Mouse (Mus musculus): ENCODE measurements at regions not wholly inside any gene's neighbourhood (a gene's known extent, or its start where the extent isn't known, plus 50 kb on each side); places are given as distances from the start of the nearest gene placed in this dataset.

GRCm38 (mm10) chr2:128217784-128218467 is 92.1 kb downstream of the Bcl2l11 start:
- Histone ChIP-seq H3K27me3 (no peaks in the 10 kb centered on the region), H3K4me2 (no peak overlapping the region), H3K9me3 (replicated peaks) (no peaks in the 10 kb centered on the region), H3K4me3 (replicated peaks) (no peak overlapping the region), H3K27ac (replicated peaks) (no peak overlapping the region), H3K9ac (no peak overlapping the region), H3K36me3 (replicated peaks) (no peaks in the 10 kb centered on the region), H3K4me1 (replicated peaks) (no peaks in the 10 kb centered on the region)
- WGBS (ENCODE audit: insufficient replicate concordance), result 54% methylated on average over 7 of the region's 7 CpGs
- no peak for ATAC-seq (ENCODE audit: insufficient read depth)

GRCm38 (mm10) chr2:128218961-128219360 is 93.1 kb downstream of the Bcl2l11 start:
- H3K27me3 ChIP-seq, result no peaks in the 10 kb centered on the region
- H3K9me3 ChIP-seq (replicated peaks), result no peaks in the 10 kb centered on the region
- H3K4me1 ChIP-seq (replicated peaks), result no peaks in the 10 kb centered on the region
- no peak overlapping the region for H3K4me2 ChIP-seq
- no peak overlapping the region for H3K4me3 ChIP-seq (replicated peaks)
- no peak overlapping the region for H3K27ac ChIP-seq (replicated peaks)
- ATAC-seq (ENCODE audit: insufficient read depth), result no peak
- WGBS (ENCODE audit: insufficient replicate concordance), result 76% methylated on average over 4 of the region's 4 CpGs
- no peak overlapping the region for H3K9ac ChIP-seq
- H3K36me3 ChIP-seq (replicated peaks), result no peaks in the 10 kb centered on the region

GRCm38 (mm10) chr2:128221055-128221454 is 95.2 kb downstream of the Bcl2l11 start:
- Histone ChIP-seq H3K4me1 (replicated peaks) (no peaks in the 10 kb centered on the region), H3K36me3 (replicated peaks) (no peaks in the 10 kb centered on the region), H3K4me3 (replicated peaks) (no peak overlapping the region), H3K4me2 (no peak overlapping the region), H3K27me3 (no peaks in the 10 kb centered on the region), H3K9ac (no peak overlapping the region), H3K27ac (replicated peaks) (no peak overlapping the region), H3K9me3 (replicated peaks) (no peaks in the 10 kb centered on the region)
- WGBS (ENCODE audit: insufficient replicate concordance), result 14% methylated on average over 1 of the region's 1 CpGs
- no peak for ATAC-seq (ENCODE audit: insufficient read depth)

DNA sequence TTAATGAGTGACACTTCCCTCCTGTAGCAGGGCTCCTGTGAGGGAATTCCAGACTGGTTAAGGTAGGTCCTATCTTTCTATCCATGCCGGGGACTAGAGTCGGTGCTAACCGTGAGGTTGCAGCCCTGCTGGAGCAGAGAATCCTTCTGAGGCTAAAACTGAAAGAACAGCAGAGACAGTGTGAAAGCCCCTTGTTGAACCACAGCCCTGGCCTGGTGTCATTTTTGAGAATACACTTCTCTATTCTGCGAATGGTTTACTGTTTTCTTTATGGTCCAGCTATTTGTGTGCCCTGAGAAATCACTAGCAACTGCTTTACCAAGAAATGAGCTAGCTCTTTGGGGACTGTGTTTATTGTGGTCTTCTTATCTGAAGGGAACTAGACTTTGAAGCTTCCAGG is 95.8 kb downstream of the Bcl2l11 start:
- no peak for ATAC-seq (ENCODE audit: insufficient read depth)
- Histone ChIP-seq H3K4me3 (replicated peaks) (no peak overlapping the region), H3K9me3 (replicated peaks) (no peaks in the 10 kb centered on the region), H3K4me1 (replicated peaks) (no peaks in the 10 kb centered on the region), H3K9ac (no peak overlapping the region), H3K4me2 (no peak overlapping the region), H3K27me3 (no peaks in the 10 kb centered on the region), H3K36me3 (replicated peaks) (no peaks in the 10 kb centered on the region), H3K27ac (replicated peaks) (no peak overlapping the region)
- WGBS (ENCODE audit: insufficient replicate concordance), result 50% methylated on average over 4 of the region's 4 CpGs

DNA sequence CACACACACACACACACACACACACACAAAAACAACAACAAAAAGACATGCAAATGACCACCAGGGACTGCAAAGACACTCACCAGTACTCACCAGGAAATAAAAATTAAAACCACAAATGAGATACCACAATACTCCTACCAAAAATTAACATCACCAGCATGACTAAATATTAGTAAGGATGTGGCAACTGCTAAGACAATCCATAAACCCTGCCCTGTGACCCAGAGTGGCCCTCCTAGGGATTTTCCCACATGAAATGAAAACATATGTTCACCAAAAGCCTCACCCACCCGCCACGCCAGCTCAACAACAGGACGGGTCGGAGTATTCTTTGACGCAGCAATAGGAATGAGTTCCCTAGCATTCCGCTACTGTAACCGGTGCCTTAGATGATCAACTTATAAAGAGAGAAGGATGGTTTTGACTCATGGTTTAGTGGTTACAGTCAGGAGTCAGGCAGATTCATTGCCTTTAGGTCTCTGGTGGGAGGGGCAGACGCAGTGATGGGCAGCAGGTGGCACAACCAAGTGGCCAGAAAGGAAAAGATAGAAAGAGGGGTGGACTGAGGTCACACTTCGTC is 100.7 kb downstream of the Bcl2l11 start:
- Histone ChIP-seq H3K4me3 (replicated peaks) (no peak overlapping the region), H3K27ac (replicated peaks) (no peak overlapping the region), H3K27me3 (no peaks in the 10 kb centered on the region), H3K36me3 (replicated peaks) (no peaks in the 10 kb centered on the region), H3K4me1 (replicated peaks) (no peaks in the 10 kb centered on the region), H3K9me3 (replicated peaks) (no peaks in the 10 kb centered on the region), H3K9ac (no peak overlapping the region), H3K4me2 (no peak overlapping the region)
- ATAC-seq (ENCODE audit: insufficient read depth), result no peak
- WGBS (ENCODE audit: insufficient replicate concordance), result 84% methylated on average over 9 of the region's 9 CpGs

DNA sequence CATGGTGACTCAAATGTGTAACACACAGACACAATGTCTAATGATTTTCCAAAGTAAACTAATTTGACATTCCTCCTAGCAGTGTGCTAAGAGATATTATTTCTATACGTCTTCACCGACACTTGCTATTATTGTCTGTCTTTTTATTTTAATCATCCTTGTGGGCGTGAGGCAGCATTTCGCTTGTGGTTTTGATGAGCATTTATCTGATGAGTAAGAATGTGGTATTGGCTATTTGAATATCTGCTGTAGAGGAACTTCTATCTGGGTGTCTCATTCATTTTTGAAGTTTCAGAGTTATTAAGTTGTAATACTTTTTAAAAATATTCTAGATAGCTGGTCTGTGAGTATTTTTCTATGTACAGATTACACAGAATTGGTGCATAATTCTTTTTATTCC is 103.9 kb downstream of the Bcl2l11 start:
- no peak for ATAC-seq (ENCODE audit: insufficient read depth)
- WGBS (ENCODE audit: insufficient replicate concordance), result 37% methylated on average over 4 of the region's 4 CpGs

GRCm38 (mm10) chr2:128230921-128231320 is 105.1 kb downstream of the Bcl2l11 start:
- H3K9me3 ChIP-seq (replicated peaks), result no peaks in the 10 kb centered on the region
- H3K9ac ChIP-seq, result no peak overlapping the region
- no peak overlapping the region for H3K27ac ChIP-seq (replicated peaks)
- H3K4me2 ChIP-seq, result no peak overlapping the region
- H3K27me3 ChIP-seq, result no peaks in the 10 kb centered on the region
- ATAC-seq (ENCODE audit: insufficient read depth), result no peak
- no peak overlapping the region for H3K4me3 ChIP-seq (replicated peaks)
- no peaks in the 10 kb centered on the region for H3K4me1 ChIP-seq (replicated peaks)
- WGBS (ENCODE audit: insufficient replicate concordance), result 71% methylated on average over 4 of the region's 4 CpGs
- H3K36me3 ChIP-seq (replicated peaks), result no peaks in the 10 kb centered on the region

More for the DNA sequence above, 103.9 kb downstream of the Bcl2l11 start:
- no peak overlapping the region for H3K4me2 ChIP-seq
- no peak overlapping the region for H3K9ac ChIP-seq
- H3K36me3 ChIP-seq (replicated peaks), result no peaks in the 10 kb centered on the region
- H3K27ac ChIP-seq (replicated peaks), result no peak overlapping the region
- H3K4me3 ChIP-seq (replicated peaks), result no peak overlapping the region
- no peaks in the 10 kb centered on the region for H3K27me3 ChIP-seq
- H3K9me3 ChIP-seq (replicated peaks), result no peaks in the 10 kb centered on the region
- H3K4me1 ChIP-seq (replicated peaks), result no peaks in the 10 kb centered on the region

DNA sequence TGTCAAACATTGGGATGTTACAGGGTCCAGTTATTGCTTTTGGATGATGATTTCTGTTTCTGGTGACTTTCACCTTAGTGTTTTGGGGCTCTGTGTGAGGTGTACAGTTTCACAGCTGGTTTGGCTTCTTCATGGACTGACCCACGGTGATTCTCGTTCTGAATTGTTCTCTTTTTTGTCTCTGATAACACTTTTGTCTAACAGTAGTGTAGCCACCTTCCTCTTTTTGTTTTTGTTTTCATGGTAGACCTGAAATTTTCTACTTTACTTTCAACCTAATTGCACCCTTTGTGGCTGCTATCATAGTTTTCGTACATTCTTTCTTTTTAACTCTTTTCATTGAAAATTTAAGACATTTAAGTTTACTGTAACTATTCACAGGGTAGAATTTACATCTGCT is 105.5 kb downstream of the Bcl2l11 start:
- Histone ChIP-seq H3K36me3 (replicated peaks) (no peaks in the 10 kb centered on the region), H3K27me3 (no peaks in the 10 kb centered on the region), H3K9ac (no peak overlapping the region), H3K27ac (replicated peaks) (no peak overlapping the region), H3K4me1 (replicated peaks) (no peaks in the 10 kb centered on the region), H3K4me2 (no peak overlapping the region), H3K9me3 (replicated peaks) (no peaks in the 10 kb centered on the region), H3K4me3 (replicated peaks) (no peak overlapping the region)
- 35% methylated on average over 3 of the region's 3 CpGs for WGBS (ENCODE audit: insufficient replicate concordance)
- ATAC-seq (ENCODE audit: insufficient read depth), result no peak

DNA sequence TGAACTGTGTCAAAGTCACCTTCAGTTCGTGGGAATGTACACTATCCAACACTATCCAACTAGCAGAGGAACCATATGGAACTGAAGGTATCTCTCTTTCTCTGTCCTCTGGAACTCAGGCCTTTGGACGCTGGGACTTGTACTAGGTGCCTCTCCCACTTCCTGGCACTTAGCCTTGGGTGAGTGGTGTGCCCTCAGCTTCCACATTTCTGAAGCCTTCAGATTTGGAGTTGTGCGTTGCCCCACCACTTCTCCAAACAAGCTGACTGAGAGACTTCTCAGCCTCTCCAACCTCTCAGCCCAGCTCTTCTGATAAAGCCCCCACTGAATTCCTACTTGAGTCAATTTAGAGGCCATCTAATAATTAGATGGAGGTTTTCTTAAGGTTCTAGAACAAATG is 106.2 kb downstream of the Bcl2l11 start:
- Histone ChIP-seq H3K27ac (replicated peaks) (no peak overlapping the region), H3K27me3 (no peaks in the 10 kb centered on the region), H3K4me3 (replicated peaks) (no peak overlapping the region), H3K4me2 (no peak overlapping the region), H3K9ac (no peak overlapping the region), H3K36me3 (replicated peaks) (no peaks in the 10 kb centered on the region), H3K9me3 (replicated peaks) (no peaks in the 10 kb centered on the region), H3K4me1 (replicated peaks) (no peaks in the 10 kb centered on the region)
- no peak for ATAC-seq (ENCODE audit: insufficient read depth)
- WGBS (ENCODE audit: insufficient replicate concordance), result 30% methylated on average over 3 of the region's 3 CpGs

GRCm38 (mm10) chr2:128235127-128235526 is 109.3 kb downstream of the Bcl2l11 start:
- Histone ChIP-seq H3K4me3 (replicated peaks) (no peak overlapping the region), H3K36me3 (replicated peaks) (no peaks in the 10 kb centered on the region), H3K27ac (replicated peaks) (no peak overlapping the region), H3K4me2 (no peak overlapping the region), H3K4me1 (replicated peaks) (no peaks in the 10 kb centered on the region), H3K9me3 (replicated peaks) (no peaks in the 10 kb centered on the region), H3K9ac (no peak overlapping the region), H3K27me3 (no peaks in the 10 kb centered on the region)
- WGBS (ENCODE audit: insufficient replicate concordance), result 70% methylated on average over 8 of the region's 8 CpGs
- no peak for ATAC-seq (ENCODE audit: insufficient read depth)

GRCm38 (mm10) chr2:128239451-128239850 is 113.6 kb downstream of the Bcl2l11 start:
- WGBS (ENCODE audit: insufficient replicate concordance), result 70% methylated on average over 4 of the region's 4 CpGs
- no peak overlapping the region for H3K4me2 ChIP-seq
- ATAC-seq (ENCODE audit: insufficient read depth), result no peak
- no peak overlapping the region for H3K27ac ChIP-seq (replicated peaks)
- no peaks in the 10 kb centered on the region for H3K9me3 ChIP-seq (replicated peaks)
- no peak overlapping the region for H3K4me3 ChIP-seq (replicated peaks)
- no peaks in the 10 kb centered on the region for H3K36me3 ChIP-seq (replicated peaks)
- H3K9ac ChIP-seq, result no peak overlapping the region
- no peaks in the 10 kb centered on the region for H3K27me3 ChIP-seq
- no peaks in the 10 kb centered on the region; the same call in 1 of the 2 replicates for H3K4me1 ChIP-seq (replicated peaks)

GRCm38 (mm10) chr2:128240054-128240453 is 114.2 kb downstream of the Bcl2l11 start:
- H3K27me3 ChIP-seq, result no peaks in the 10 kb centered on the region
- no peaks in the 10 kb centered on the region; the same call in 1 of the 2 replicates for H3K4me1 ChIP-seq (replicated peaks)
- H3K4me2 ChIP-seq, result no peak overlapping the region
- H3K4me3 ChIP-seq (replicated peaks), result no peak overlapping the region
- H3K9ac ChIP-seq, result no peak overlapping the region
- 51% methylated on average over 4 of the region's 4 CpGs for WGBS (ENCODE audit: insufficient replicate concordance)
- H3K36me3 ChIP-seq (replicated peaks), result no peaks in the 10 kb centered on the region
- ATAC-seq (ENCODE audit: insufficient read depth), result no peak
- H3K27ac ChIP-seq (replicated peaks), result no peak overlapping the region
- no peaks in the 10 kb centered on the region for H3K9me3 ChIP-seq (replicated peaks)
